Mouse (Mus musculus) olfactory bulb, adult 2 months (tissue): Measurements from ENCODE around the gene Gnai2. TPM values are rescaled to one million over a fixed set of nuclear protein-coding genes. Genes with fewer than 3 reads are reported as not detected.

Experiments
- H3K27ac ChIP-seq: fragments of 200-500 bp; 2 replicates; pipeline ENCODE4 v1.5.1; 2012; ENCODE audit warnings: low read depth, low read length; ENCODE audit not compliant: insufficient read depth
- H3K4me1 ChIP-seq: fragments of 200-500 bp; 2 replicates; pipeline ENCODE4 v1.6.1; 2012; ENCODE audit warnings: low read length; ENCODE audit not compliant: control insufficient read depth, insufficient read depth
- H3K4me3 ChIP-seq: fragments of 200-500 bp; 2 replicates; pipeline ENCODE4 v1.5.1; 2012; ENCODE audit warnings: mild to moderate bottlenecking, low read depth, low read length, moderate library complexity; ENCODE audit not compliant: insufficient read depth
- CTCF ChIP-seq: fragments of 200-500 bp; IDR thresholded peaks from 2 replicates; pipeline ENCODE4 v1.5.1; 2012; ENCODE audit warnings: low read depth, mild to moderate bottlenecking, low read length, moderate library complexity; ENCODE audit not compliant: insufficient read depth
- POLR2A ChIP-seq: fragments of 200-500 bp; IDR thresholded peaks from 2 replicates; pipeline ENCODE4 v1.6.1; 2012; ENCODE audit warnings: mild to moderate bottlenecking, low read depth, low read length, moderate library complexity; ENCODE audit not compliant: insufficient read depth
- WGBS: fragments of 180-500 bp; shearing (Covaris S2); methylation state at CpG from one replicate; pipeline ENCODE4 v1.1.7; 2018; 5-methylcytosine and 5-hydroxymethylcytosine counted together
- polyA plus RNA-seq: library from polyadenylated mRNA; stranded (reverse); fragments of >200 nt; gene quantifications from 2 replicates; pipeline ENCODE4 v1.2.4, GENCODE M21; 2012; ENCODE audit warnings: low replicate concordance; ENCODE audit not compliant: missing spikeins, insufficient read depth, insufficient read length

The Gnai2 gene
- polyA plus RNA-seq, 1 experiment = 1,429 TPM

DNA sequence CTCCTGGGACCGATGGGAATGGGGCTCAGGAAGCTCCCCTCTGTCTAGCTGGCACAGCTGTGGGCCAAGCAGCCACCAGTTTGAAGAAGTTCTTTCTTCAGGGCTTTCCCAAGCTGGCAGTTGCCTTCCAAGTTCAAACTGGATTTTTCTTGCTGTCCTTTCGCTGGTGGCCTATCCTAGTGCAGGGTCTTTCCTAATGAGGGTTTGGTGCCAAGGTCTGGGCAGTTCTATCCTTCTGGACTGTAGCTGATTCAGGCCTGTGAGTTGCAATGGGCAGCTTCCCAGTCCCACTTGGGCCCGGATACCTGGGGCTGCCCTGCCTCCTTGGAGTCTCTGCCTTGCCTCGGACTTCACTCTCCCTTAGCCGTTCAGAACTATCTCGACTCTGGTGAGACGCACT, 15.1 kb upstream of the Gnai2 start:
- TF ChIP-seq CTCF (no peak), POLR2A (no peak)
- Histone ChIP-seq H3K4me3 (no peak overlapping the region), H3K4me1 (peaks cover 8% of the 10 kb centered on the region), H3K27ac (0 out of 2 replicates have a peak overlapping the region, but pooled peaks have one; percentile 29)
- WGBS = 39% methylated on average over 7 of the region's 7 CpGs

DNA sequence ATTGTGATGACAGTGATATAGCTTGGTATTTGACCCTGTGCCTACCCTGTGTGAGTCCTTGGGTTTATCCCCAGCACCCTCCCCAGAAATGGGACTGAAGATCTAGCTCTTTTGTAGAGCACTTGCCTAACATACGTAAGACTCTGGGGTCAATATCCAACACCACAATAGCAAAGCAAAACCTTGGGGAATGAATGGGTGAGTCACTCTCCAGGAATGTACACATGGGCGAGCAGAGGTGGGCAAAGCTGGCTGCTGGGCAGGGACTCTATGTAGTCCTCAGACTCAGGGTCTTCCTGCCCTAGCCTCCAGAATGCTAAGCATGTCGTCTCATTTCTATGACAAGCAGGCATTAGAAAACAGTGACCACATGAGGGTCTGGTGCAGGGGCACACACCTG, 13.6 kb upstream of the Gnai2 start:
- H3K4me3 ChIP-seq = no peak overlapping the region
- H3K4me1 ChIP-seq = peaks cover 11% of the 10 kb centered on the region
- 85% methylated on average over 3 of the region's 3 CpGs for WGBS
- no peak overlapping the region for H3K27ac ChIP-seq
- no peak for TF ChIP-seq CTCF
- TF ChIP-seq POLR2A = no peak

DNA sequence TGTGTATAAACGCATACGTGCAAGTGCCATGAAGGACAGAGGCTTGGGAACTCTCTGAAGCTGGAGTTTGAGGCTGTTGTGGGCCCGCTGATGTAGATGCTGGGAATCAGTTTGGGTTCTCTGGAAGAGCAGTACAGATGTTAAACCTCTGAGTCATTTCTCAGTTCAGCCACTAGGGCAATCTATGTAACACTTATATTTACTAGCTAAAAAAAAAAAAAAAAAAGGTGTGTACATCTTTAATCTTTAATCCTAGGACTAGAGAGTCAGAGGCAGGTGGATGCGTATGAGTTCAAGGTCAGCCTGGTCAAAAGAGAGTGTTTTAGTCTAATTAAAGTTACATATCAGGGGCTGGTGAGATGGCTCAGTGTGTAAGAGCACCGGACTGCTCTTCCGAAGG, 11.8 kb upstream of the Gnai2 start:
- H3K4me3 ChIP-seq = no peak overlapping the region
- peaks cover 11% of the 10 kb centered on the region for H3K4me1 ChIP-seq
- H3K27ac ChIP-seq = no peak overlapping the region
- TF ChIP-seq POLR2A (no peak), CTCF (no peak)
- 92% methylated on average over 6 of the region's 6 CpGs for WGBS

DNA sequence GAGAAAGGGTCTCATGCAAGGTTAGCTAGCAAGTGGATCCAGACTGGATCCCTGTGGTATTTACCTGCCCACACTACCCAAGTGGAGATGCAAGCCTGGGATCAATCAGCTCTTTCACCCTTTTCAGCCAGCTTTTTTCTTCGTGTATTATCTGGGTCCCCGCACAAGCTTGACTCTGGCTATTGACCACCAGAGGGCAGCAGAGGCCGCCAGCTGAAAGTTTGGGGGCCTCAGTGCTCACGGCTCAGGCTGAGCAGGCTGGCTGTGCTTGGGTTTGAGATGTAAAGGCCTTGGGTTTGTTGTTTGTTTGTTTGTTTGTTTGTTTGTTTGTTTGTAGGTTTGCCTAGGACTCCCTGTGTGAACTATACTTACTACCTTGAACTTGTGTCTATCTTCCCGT, 10.4 kb upstream of the Gnai2 start:
- Histone ChIP-seq H3K4me3 (no peak overlapping the region), H3K4me1 (peaks cover 9% of the 10 kb centered on the region), H3K27ac (no peak overlapping the region)
- TF ChIP-seq CTCF = peak; percentile 89
- no peak for TF ChIP-seq POLR2A
- WGBS = 16% methylated on average over 5 of the region's 5 CpGs

DNA sequence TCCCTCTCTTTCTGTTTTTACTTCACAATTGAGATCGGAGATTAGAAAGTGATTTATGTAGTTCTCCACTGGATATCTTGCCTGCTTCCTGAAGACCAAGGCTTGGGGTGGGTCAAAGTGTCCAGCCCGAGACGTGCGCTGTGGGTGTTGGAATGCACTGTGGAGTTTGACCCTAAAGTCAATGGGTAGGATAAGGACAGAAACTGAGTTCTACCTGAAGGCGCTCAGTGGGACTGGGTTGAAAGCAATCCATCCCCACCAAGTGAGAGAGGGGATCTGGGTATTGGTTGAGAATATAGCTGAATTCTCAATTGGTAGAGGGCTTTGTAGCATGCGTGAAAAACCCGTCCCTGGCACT, 10.0 kb upstream of the Gnai2 start:
- 52% methylated on average over 7 of the region's 7 CpGs for WGBS
- no peak overlapping the region for H3K4me3 ChIP-seq
- peaks cover 4% of the 10 kb centered on the region for H3K4me1 ChIP-seq
- TF ChIP-seq CTCF (no peak), POLR2A (no peak)
- H3K27ac ChIP-seq = no peak overlapping the region

DNA sequence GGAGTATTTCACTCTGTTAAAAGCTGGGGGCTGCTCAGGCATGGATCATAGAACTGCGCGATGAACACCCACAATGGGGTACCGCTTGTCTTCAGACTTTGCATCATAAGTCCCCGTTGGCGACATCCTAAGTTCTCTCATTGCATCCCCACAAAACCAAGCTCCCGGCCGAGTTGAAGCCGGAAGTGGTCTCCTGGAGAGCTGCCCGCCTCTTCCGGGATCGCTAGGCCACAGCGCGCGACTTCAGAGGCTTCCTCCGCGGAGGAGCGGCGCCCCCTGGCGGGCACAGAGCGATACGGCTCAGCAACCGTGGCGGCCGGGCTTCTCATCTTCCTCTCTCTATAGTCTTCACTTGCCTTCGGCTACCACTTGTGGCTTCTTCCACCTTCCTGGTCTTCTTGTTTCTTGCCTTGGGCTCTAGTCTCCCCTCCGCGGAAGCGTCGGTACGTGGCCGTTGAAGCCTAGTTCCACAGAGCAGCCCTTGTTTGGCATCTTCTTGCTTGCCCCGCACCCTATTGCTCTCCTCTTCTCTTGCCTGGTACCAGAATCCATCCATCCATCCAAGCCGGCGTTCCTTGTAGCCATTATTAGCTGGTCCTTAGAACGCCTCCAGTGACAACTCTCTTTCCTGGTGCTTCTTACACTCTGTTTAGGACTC, 9.5 kb upstream of the Gnai2 start:
- peak overlapping the region; percentile 44 for H3K4me3 ChIP-seq
- peak overlapping the region; percentile 32 for H3K27ac ChIP-seq
- peaks cover 3% of the 10 kb centered on the region for H3K4me1 ChIP-seq
- TF ChIP-seq CTCF = peak; percentile 98
- peak; percentile 64 for TF ChIP-seq POLR2A
- 3% methylated on average over 35 of the region's 35 CpGs for WGBS

DNA sequence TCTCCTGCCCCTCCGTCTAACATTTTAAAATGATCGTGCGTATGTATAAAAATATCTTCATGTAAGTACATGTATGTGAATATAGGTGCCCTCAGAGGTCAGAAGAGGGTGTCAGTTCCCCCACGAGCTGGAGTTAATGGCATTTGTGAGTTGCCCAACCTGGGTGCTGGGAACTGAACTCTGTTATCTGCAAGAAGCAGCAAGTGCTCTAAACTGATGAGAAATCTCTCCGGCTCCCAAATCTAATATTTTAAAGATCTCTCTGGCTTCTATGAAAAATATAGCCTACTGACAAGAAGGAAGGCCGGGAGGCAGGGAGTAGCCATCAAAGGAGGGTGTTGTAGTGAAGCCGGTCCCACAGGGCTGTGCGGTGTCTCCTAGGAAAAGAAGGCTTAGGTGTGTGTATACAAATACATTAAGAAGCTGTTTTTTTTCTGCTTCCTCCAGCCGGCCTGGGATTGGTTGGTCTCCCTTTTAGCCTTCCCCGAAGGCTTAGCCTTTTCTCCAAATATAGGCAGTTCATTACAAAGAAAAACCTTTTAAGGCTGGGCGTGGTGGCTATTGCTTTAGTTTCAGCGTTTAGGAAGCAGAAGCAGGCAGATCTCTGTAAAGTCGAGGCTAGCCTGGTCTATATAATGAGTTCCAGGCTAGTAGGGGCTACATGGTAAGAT, 8.5 kb upstream of the Gnai2 start:
- no peak overlapping the region for H3K4me3 ChIP-seq
- no peak for TF ChIP-seq POLR2A
- TF ChIP-seq CTCF = no peak
- H3K27ac ChIP-seq = no peak overlapping the region
- peaks cover 3% of the 10 kb centered on the region for H3K4me1 ChIP-seq
- WGBS = 94% methylated on average over 13 of the region's 13 CpGs

DNA sequence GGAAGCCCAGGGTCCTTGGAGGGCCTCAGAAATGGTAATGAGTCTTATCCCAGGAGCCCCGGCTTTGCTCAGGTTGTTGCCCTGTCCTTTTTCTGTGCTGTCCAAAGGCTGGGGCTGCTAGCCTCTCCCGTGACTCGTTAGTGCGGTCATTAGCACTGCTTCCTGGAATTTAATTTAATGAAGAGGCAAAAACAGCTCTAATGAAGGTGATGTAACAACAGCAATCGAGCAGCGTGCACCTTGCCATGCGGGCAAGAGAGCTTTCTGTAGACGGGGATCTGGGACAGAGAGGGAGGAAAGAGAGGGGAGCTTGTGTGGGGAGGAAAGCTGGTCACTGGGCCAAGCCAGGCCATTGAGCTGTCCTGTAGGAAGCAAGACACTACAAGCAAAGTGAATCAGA, 6.5 kb upstream of the Gnai2 start:
- H3K4me1 ChIP-seq = peaks cover 8% of the 10 kb centered on the region
- 40% methylated on average over 8 of the region's 8 CpGs for WGBS
- no peak overlapping the region for H3K27ac ChIP-seq
- TF ChIP-seq CTCF (no peak), POLR2A (no peak)
- no peak overlapping the region for H3K4me3 ChIP-seq

DNA sequence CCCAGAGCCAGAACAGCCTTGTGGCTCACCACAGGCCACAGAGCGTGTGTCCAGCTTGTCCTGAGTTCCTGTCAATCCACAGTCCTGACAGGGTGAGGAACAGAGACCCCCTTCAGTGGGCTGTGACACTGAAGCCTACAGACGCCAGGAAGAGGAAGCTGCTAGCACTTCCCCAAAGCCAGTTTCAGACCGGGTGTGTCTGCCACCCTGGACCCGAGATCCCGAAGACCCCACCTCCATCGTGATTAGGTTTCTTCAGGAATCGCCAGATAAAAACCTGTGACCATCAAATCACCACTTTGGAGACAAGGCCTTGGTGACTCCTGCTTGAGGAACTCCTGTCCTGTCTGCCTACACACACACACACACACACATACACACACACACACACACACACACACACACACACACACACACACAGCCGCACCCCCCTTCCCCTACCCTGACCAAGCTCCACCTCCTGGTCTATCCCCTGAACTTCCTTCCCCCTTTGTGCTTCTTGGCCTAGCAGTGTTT, 5.1 kb upstream of the Gnai2 start:
- Histone ChIP-seq H3K4me1 (peaks cover 8% of the 10 kb centered on the region), H3K4me3 (no peak overlapping the region), H3K27ac (no peak overlapping the region)
- 51% methylated on average over 8 of the region's 8 CpGs for WGBS
- no peak for TF ChIP-seq CTCF

DNA sequence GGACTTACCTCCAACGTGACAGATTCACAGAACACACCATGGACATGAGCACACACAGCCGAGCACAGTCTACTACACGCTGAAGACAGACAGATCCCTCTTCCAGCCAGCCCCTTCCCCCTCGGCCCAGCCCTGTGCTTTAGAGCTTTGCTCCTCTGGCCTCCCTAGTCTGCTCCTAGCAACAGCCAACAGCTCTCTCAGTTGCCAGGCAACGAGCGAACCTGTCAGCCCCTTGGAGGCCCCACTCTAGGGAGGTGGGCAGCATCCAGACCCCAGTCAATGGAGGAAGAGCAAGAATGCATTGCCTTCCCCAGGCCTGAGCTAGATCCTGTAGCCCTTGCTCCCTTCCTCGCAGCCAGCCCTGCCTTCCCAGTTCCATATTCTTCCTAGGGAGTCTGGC, 1.9 kb upstream of the Gnai2 start:
- Histone ChIP-seq H3K4me1 (peaks cover 23% of the 10 kb centered on the region), H3K27ac (no peak overlapping the region; the same call in 1 of the 2 replicates), H3K4me3 (no peak overlapping the region)
- WGBS = 25% methylated on average over 7 of the region's 7 CpGs
- TF ChIP-seq CTCF (no peak), POLR2A (no peak)
